Mouse (Mus musculus): Measurements from ENCODE around the gene Rpgr. TPM values are rescaled to one million over a fixed set of nuclear protein-coding genes. Genes with fewer than 3 reads are reported as not detected.

Rpgr gene
- polyA plus RNA-seq, 1 experiment = 4.5 TPM

GRCm38 (mm10) chrX:10215972-10216371, 748 bp downstream of the Rpgr start:
- Histone ChIP-seq H3K4me3 (ENCODE audit: insufficient read depth, low read length) (peak overlapping the region; percentile 50), H3K27ac (ENCODE audit: insufficient read depth, low read length) (peak overlapping the region; percentile 35), H3K4me1 (ENCODE audit: control insufficient read depth, insufficient read depth, low read length) (no peaks in the 10 kb centered on the region)
- TF ChIP-seq POLR2A (IDR thresholded peaks at IDR 0.05; ENCODE audit: low read depth, low read length) = no peak; the same call in 1 of the 2 replicates
- no peak for TF ChIP-seq CTCF (IDR thresholded peaks at IDR 0.05; ENCODE audit: borderline replicate concordance, insufficient read depth, low read length)

- TF ChIP-seq POLR2A (IDR thresholded peaks at IDR 0.05; ENCODE audit: low read depth, low read length) = no peak
- TF ChIP-seq CTCF (IDR thresholded peaks at IDR 0.05; ENCODE audit: borderline replicate concordance, insufficient read depth, low read length) = no peak
- Histone ChIP-seq H3K4me1 (ENCODE audit: control insufficient read depth, insufficient read depth, low read length) (no peaks in the 10 kb centered on the region), H3K4me3 (ENCODE audit: insufficient read depth, low read length) (no peak overlapping the region), H3K27ac (ENCODE audit: insufficient read depth, low read length) (no peak overlapping the region)
Observed at GRCm38 (mm10) chrX:10205937-10206336, 10.8 kb downstream of the Rpgr start.

- Histone ChIP-seq H3K4me3 (ENCODE audit: insufficient read depth, low read length) (no peak overlapping the region), H3K4me1 (ENCODE audit: control insufficient read depth, insufficient read depth, low read length) (no peaks in the 10 kb centered on the region), H3K27ac (ENCODE audit: insufficient read depth, low read length) (no peak overlapping the region)
- TF ChIP-seq CTCF (IDR thresholded peaks at IDR 0.05; ENCODE audit: borderline replicate concordance, insufficient read depth, low read length) = no peak
- no peak for TF ChIP-seq POLR2A (IDR thresholded peaks at IDR 0.05; ENCODE audit: low read depth, low read length)
Observed at GRCm38 (mm10) chrX:10201289-10201688, 15.4 kb downstream of the Rpgr start.

- Histone ChIP-seq H3K4me1 (ENCODE audit: control insufficient read depth, insufficient read depth, low read length) (no peaks in the 10 kb centered on the region), H3K4me3 (ENCODE audit: insufficient read depth, low read length) (no peak overlapping the region), H3K27ac (ENCODE audit: insufficient read depth, low read length) (no peak overlapping the region)
- TF ChIP-seq CTCF (IDR thresholded peaks at IDR 0.05; ENCODE audit: borderline replicate concordance, insufficient read depth, low read length) = no peak
- TF ChIP-seq POLR2A (IDR thresholded peaks at IDR 0.05; ENCODE audit: low read depth, low read length) = no peak
Observed at GRCm38 (mm10) chrX:10152390-10152789, 64.3 kb downstream of the Rpgr start.

GRCm38 (mm10) chrX:10117065-10117719, 99.5 kb downstream of the Rpgr start, which contains the start of gene Srpx:
TSS of gene Srpx (minus strand) at chrX:10117709.
- TF ChIP-seq POLR2A (IDR thresholded peaks at IDR 0.05; ENCODE audit: low read depth, low read length) (peak; percentile 46), CTCF (IDR thresholded peaks at IDR 0.05; ENCODE audit: borderline replicate concordance, insufficient read depth, low read length) (no peak)
- no peaks in the 10 kb centered on the region; the same call in 1 of the 2 replicates for H3K4me1 ChIP-seq (ENCODE audit: control insufficient read depth, insufficient read depth, low read length)
- H3K4me3 ChIP-seq (ENCODE audit: insufficient read depth, low read length) = peak within 1 kb of the TSS; percentile 16; the same call in 1 of the 2 replicates
- H3K27ac ChIP-seq (ENCODE audit: insufficient read depth, low read length) = peak within 1 kb of the TSS; percentile 34; the same call in 1 of the 2 replicates

GRCm38 (mm10) chrX:10115780-10116179, 100.9 kb downstream of the Rpgr start:
- TF ChIP-seq POLR2A (IDR thresholded peaks at IDR 0.05; ENCODE audit: low read depth, low read length) = no peak
- TF ChIP-seq CTCF (IDR thresholded peaks at IDR 0.05; ENCODE audit: borderline replicate concordance, insufficient read depth, low read length) = no peak
- no peak overlapping the region for H3K4me3 ChIP-seq (ENCODE audit: insufficient read depth, low read length)
- peaks cover 2% of the 10 kb centered on the region; the same call in 1 of the 2 replicates for H3K4me1 ChIP-seq (ENCODE audit: control insufficient read depth, insufficient read depth, low read length)
- no peak overlapping the region; the same call in 1 of the 2 replicates for H3K27ac ChIP-seq (ENCODE audit: insufficient read depth, low read length)

- peak overlapping the region; percentile 65; the same call in 1 of the 2 replicates for H3K27ac ChIP-seq (ENCODE audit: insufficient read depth, low read length)
- peaks cover 3% of the 10 kb centered on the region; the same call in 1 of the 2 replicates for H3K4me1 ChIP-seq (ENCODE audit: control insufficient read depth, insufficient read depth, low read length)
- no peak overlapping the region for H3K4me3 ChIP-seq (ENCODE audit: insufficient read depth, low read length)
- TF ChIP-seq CTCF (IDR thresholded peaks at IDR 0.05; ENCODE audit: borderline replicate concordance, insufficient read depth, low read length) (no peak), POLR2A (IDR thresholded peaks at IDR 0.05; ENCODE audit: low read depth, low read length) (no peak)
Observed at GRCm38 (mm10) chrX:10110736-10111135, 106.0 kb downstream of the Rpgr start.

- TF ChIP-seq CTCF (IDR thresholded peaks at IDR 0.05; ENCODE audit: borderline replicate concordance, insufficient read depth, low read length) (no peak), POLR2A (IDR thresholded peaks at IDR 0.05; ENCODE audit: low read depth, low read length) (no peak)
- H3K27ac ChIP-seq (ENCODE audit: insufficient read depth, low read length) = peak overlapping the region; percentile 76
- H3K4me3 ChIP-seq (ENCODE audit: insufficient read depth, low read length) = no peak overlapping the region
- H3K4me1 ChIP-seq (ENCODE audit: control insufficient read depth, insufficient read depth, low read length) = peaks cover 9% of the 10 kb centered on the region
Observed at GRCm38 (mm10) chrX:10108558-10108957, 108.2 kb downstream of the Rpgr start.

- Histone ChIP-seq H3K4me1 (ENCODE audit: control insufficient read depth, insufficient read depth, low read length) (peaks cover 9% of the 10 kb centered on the region), H3K4me3 (ENCODE audit: insufficient read depth, low read length) (no peak overlapping the region), H3K27ac (ENCODE audit: insufficient read depth, low read length) (peak overlapping the region; percentile 99)
- 0 out of 2 replicates have a peak, but pooled peaks have one; percentile 17 for TF ChIP-seq POLR2A (IDR thresholded peaks at IDR 0.05; ENCODE audit: low read depth, low read length)
- no peak for TF ChIP-seq CTCF (IDR thresholded peaks at IDR 0.05; ENCODE audit: borderline replicate concordance, insufficient read depth, low read length)
Observed at GRCm38 (mm10) chrX:10105475-10105874, 111.2 kb downstream of the Rpgr start.

GRCm38 (mm10) chrX:10102739-10103138, 114.0 kb downstream of the Rpgr start:
- TF ChIP-seq CTCF (IDR thresholded peaks at IDR 0.05; ENCODE audit: borderline replicate concordance, insufficient read depth, low read length) (no peak), POLR2A (IDR thresholded peaks at IDR 0.05; ENCODE audit: low read depth, low read length) (no peak)
- Histone ChIP-seq H3K27ac (ENCODE audit: insufficient read depth, low read length) (no peak overlapping the region), H3K4me3 (ENCODE audit: insufficient read depth, low read length) (no peak overlapping the region), H3K4me1 (ENCODE audit: control insufficient read depth, insufficient read depth, low read length) (peaks cover 9% of the 10 kb centered on the region)

All from embryonic fibroblast, embryonic 13.5 days (primary cell).